Mouse (Mus musculus): ENCODE data around the gene 2900026A02Rik. TPM values are rescaled to one million over a fixed set of nuclear protein-coding genes. Genes with fewer than 3 reads are reported as not detected.

Gene 2900026A02Rik
- 10 to 100 TPM; 55.4 to 56.9 TPM for total RNA-seq (2021)
- long read RNA-seq, full-length matches to known transcripts = 2 of 22 reads
- long read RNA-seq, partial matches to known transcripts = 0 of 22 reads
- long read RNA-seq, other reads (novel, unspliced or antisense) = 20 of 22 reads

GRCm38 (mm10) chr5:113221147-113221865 lies at the start of gene 2900026A02Rik:
TSS of gene 2900026A02Rik (minus strand) at chr5:113221236.
- peak; percentile 83 to 88 for DNase-seq (ENCODE audit: low spot score in 2 of 2)

GRCm38 (mm10) chr5:113270043-113270442 lies 49.0 kb upstream of the 2900026A02Rik start:
- DNase-seq (ENCODE audit: low spot score in 2 of 2) = no peak

- no peak for DNase-seq (ENCODE audit: low spot score in 2 of 2)
Measured at GRCm38 (mm10) chr5:113268246-113268645, 47.2 kb upstream of the 2900026A02Rik start.

DNA sequence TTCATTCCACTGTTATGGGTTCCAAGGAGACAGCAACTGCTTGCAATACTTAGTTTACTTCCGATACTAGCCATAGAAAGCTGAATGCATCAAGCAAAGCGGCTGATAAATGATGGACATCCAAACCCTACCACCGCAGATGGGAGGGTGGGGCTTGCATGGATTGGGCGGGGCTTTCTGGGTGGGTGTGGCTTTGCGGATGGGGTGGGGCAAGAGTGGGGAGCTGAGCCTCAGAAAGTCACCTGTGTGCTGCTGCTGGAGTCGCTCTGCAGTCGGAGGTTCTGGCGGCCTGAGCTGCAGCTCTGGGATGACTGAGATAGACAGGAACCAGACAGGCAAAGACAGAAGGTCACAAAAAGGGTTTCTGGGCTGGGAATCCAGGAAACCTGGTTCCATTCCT lies 44.6 kb upstream of the 2900026A02Rik start:
- no peak for DNase-seq (ENCODE audit: low spot score in 2 of 2)

- no peak for DNase-seq (ENCODE audit: low spot score in 2 of 2)
Measured at GRCm38 (mm10) chr5:113250806-113251205, 29.8 kb upstream of the 2900026A02Rik start.

- DNase-seq (ENCODE audit: low spot score in 2 of 2) = no peak
Measured at GRCm38 (mm10) chr5:113249263-113249930, 28.4 kb upstream of the 2900026A02Rik start.

DNA sequence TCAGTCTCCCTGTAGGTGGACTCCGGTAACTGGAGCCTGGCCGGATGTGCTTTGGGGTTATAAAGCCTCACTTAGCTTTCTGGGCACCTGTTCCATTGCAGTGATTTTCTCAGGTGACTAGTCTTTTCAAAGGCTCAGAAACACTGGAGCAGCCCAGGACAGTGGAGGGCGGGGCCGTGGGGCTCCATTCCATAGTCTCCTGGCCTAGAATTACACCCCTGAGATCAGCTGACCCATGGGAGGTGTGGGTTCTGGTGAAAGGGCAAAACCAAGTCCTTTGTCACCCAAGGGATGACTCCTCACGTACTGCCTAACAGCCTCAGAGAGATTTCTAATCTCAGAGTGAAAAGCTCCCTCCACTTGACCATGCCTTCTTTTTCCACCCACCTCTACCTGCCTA lies 9.2 kb upstream of the 2900026A02Rik start:
- DNase-seq (ENCODE audit: low spot score in 2 of 2) = no peak

DNA sequence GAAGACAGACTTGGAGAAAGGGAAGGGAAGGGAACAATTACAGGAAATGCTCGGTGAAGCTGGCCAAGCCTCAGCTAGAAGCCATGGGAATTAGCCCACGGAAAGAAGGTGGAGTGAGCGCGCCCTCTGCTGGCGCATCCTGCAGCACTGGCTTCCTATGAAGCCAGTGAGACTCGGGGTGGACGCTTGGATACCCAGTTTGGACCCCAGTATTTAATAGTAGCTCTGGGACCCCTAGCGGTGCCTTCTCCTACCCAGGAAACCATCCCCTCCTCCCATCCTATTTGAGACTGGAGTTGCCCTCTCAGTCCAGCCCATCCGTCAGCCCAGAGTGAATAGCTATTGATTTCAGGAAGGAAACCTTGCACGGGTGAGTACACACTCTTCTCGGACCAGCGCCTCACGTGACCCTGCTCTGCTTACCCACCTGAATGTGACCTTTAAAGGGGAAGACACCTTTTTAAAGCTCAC lies 5.6 kb upstream of the 2900026A02Rik start, which contains the start of gene Tmem211:
TSS of gene Tmem211 (plus strand) at position 278 of the 471 bp plus-strand sequence.
- peak; percentile 89 to 92 for DNase-seq (ENCODE audit: low spot score in 2 of 2)

- no peak for DNase-seq (ENCODE audit: low spot score in 2 of 2)
Measured at GRCm38 (mm10) chr5:113225686-113226435, 4.8 kb upstream of the 2900026A02Rik start.

- no peak for DNase-seq (ENCODE audit: low spot score in 2 of 2)
Measured at GRCm38 (mm10) chr5:113225271-113225670, 4.2 kb upstream of the 2900026A02Rik start.

GRCm38 (mm10) chr5:113223888-113224287 lies 2.9 kb upstream of the 2900026A02Rik start:
- DNase-seq (ENCODE audit: low spot score in 2 of 2) = no peak

- DNase-seq (ENCODE audit: low spot score in 2 of 2) = no peak
Measured at GRCm38 (mm10) chr5:113220383-113221146, 471 bp downstream of the 2900026A02Rik start.

DNA sequence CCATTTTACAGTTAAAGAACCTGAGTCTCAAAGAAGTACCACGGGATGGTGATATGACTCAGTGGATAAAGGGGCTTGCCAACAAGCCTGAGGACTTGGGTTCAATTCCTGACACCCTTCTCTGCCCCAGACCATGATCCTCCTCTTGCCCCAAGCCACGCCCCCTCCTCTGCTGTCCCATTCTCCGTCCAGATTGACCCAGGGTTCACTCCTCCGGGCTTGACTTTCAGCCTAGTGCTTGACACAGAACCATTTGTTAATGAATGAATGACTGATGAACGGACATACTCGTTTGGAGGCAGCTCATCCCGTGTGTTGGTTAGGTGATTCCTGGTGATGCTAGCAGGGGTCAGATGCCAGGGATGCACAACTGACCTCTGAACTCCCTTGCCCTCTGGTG lies 1.2 kb downstream of the 2900026A02Rik start:
- DNase-seq (ENCODE audit: low spot score in 2 of 2) = no peak

DNA sequence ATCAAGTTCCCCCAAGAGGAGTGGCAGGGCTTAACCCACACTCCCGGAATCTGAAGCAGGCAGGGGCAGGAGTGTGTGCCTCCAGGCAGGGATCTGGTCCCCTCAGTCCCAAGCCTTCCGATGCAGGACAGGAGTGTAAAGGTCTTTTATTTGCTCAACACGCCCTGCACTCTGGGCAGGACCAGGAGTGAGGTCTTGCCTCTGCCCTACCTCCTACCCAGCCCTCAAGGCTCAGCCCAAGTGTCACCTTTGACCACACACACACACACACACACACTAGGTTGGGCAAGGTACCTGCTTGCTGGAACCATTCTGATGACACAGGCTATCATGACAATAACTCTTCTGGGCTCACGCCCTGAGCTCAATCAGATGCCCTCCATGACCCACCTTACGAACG lies 1.6 kb downstream of the 2900026A02Rik start:
- DNase-seq (ENCODE audit: low spot score in 2 of 2) = no peak

- DNase-seq (ENCODE audit: low spot score in 2 of 2) = no peak
Measured at GRCm38 (mm10) chr5:113218617-113219235, 2.3 kb downstream of the 2900026A02Rik start.

DNA sequence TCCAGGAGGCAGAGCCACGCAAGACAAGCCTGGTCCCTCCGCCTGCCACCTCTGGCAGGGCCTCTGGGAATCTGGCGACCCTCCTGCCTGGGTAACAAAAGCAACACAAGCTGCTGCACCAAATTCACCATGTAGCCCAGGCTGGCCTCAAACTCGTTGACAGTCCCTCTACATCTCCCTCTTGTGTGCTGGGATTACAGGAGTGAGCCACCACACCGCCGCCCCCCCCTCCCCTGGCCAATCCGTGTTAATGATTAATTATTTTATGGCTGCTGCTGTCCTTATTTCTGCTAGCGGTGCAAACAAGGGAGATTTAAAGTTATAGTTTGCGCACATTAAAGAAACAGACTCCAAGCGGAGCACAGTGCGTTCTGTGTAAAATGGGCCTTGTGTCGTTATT lies 4.0 kb downstream of the 2900026A02Rik start:
- DNase-seq (ENCODE audit: low spot score in 2 of 2) = no peak

DNA sequence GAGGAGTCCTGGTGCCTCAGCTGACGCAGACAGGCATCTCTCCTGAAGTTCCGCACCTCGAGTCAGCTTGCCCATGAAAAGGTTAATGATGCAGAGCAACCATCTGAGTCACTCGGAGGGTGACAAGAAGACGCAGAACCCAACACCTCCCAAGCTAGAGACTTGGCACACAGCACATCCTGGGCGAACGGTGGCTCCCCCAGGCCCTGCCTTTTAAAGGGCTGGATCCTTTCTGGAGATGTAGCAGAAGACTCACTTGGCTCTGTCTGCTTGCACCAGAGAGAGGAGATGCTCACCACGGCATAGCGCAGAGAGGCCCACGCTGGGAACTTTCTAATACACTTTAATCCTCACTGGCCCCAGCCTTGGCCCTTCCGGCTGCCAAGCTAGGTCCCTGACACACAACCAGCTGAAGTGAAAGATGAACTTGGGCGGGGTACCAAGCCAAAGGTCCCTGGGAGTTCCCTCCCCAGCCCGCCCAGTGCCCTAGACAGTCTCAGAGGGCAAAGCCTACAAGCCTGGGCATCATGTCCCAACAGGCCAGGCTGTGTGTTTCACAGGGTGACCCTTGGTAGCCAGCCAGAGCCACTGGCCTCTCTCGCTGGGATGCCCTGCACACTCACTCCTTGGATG lies 4.6 kb downstream of the 2900026A02Rik start:
- DNase-seq (ENCODE audit: low spot score in 2 of 2) = peak in 1 of 2 experiments; percentile 16

DNA sequence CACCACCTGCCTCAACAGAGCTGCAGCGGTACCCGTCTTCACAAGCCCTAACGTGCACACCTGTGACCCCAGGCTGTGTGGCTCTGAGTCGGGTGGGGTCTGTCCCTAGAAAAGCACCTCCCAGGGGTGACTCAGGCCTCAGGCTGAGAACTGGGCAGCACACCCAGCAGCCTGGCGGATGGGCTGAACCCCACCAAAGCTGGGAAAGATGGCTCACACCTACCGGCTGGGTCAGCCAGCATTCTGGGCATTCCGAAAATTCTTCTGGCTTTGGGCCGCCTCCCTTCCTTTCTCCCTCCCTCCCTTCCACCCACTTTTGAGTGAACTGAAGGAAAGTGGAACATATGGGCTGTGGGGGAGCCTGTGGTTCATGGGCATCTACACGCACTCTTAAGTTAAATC lies 5.4 kb downstream of the 2900026A02Rik start:
- no peak for DNase-seq (ENCODE audit: low spot score in 2 of 2)

- peak in 1 of 2 experiments; percentile 20 for DNase-seq (ENCODE audit: low spot score in 2 of 2)
Measured at GRCm38 (mm10) chr5:113214455-113214854, 6.6 kb downstream of the 2900026A02Rik start.

DNA sequence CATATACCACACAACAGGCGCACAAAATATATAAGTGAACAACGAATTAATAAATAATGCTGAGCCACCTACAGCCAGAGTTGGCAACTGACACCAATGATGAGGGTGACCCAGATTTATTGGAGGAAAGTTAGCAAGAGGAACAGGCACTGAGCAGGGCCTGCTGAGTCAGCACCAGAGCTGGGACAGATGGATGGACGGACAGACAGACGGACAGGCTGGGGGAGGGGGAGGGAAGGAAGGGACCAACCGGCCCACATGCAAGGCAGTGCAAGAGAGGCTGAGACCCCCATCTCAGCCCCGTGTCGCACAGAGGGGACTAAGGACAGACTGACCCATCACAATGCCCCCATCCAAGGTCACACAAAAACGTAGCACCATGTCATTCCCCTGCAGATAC lies 7.0 kb downstream of the 2900026A02Rik start:
- DNase-seq (ENCODE audit: low spot score in 2 of 2) = no peak
